Mouse (Mus musculus) liver, adult (tissue): ENCODE data around the gene Cyp21a1.
"Not testable (repeated sequence)": the region's sequence is repeated elsewhere in the genome, so short reads cannot be mapped to it uniquely, and the experiment has no call there.

Experiments
- GATA4 ChIP-seq: IDR thresholded peaks from 2 replicates; pipeline ENCODE4 v1.6.1; 2014; ENCODE audit warnings: mild to moderate bottlenecking, low read length; ENCODE audit not compliant: insufficient replicate concordance

The Cyp21a1 gene

DNA sequence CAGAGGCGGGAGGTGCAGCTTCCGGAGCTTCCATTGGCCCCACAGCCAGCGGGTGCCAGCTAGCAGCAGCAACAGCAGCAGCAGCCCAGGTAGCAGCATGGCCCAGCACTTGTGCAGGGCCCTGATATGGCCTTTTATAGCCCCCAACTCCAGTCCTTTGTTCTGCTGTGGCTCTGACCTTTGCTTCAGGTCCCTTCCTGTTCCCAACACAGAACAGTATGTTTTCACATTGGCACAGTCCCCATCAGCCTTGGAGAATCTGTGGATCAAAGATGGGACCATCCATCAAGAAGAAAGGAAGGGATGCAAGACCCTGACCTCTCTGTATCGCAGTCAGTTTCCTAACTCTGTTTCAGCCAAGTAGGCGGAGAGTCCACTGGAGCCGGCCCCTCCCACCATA lies at the start of gene Cyp21a1:
Gene Cyp21a1 (minus strand): TSS at position 261 of the 400 bp plus-strand sequence.
- TF ChIP-seq GATA4 = not testable (repeated sequence)

DNA sequence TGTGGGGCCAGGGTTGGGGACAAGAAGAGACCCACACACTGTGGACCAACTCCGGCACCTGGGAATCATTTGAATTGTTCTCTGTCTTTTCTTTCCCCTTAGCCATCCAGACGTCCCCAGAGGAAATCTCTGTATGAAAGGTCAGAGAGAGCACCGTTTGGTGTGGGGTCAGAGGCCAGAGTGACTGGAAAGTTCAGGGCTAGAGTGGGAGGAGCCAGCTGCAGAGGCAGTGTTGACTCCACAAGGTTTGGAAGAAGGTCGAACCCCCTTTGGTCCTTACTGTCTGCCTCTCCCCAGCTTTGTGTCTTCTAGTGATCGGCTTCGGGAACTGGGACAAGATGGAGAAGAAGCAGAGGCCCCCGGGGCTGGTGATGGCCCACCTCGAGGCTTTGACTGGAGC lies 49.1 kb upstream of the Cyp21a1 start:
- no peak for TF ChIP-seq GATA4

DNA sequence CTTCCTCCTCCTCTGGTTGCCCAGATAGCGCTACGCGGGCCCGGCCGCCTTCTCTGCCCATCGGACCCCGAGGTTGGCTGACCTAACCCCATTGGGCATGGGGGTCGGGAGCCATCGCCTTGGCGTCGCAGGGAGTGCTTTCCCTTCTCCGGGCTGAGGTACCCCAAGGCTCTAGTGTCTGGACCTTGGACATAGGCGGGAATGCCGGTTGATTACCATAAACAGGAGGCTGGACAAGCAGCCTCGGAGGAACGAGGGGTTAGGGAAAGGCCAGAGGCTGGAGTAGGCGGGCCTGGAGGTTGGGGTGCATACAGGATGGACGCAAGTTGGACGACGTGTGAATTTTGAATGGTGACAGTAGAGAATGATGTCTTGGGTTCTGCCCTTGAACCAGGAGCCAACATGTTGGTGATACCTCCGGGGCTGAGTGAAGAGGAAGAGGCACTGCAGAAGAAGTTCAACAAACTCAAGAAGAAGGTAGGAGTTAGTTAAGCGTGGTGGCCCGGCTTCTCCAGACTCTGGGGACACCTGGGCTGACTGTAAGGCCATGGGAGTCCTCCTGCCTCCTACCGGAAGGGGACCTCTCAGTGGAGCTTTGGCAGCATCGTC lies 46.3 kb upstream of the Cyp21a1 start:
- TF ChIP-seq GATA4 = no peak

DNA sequence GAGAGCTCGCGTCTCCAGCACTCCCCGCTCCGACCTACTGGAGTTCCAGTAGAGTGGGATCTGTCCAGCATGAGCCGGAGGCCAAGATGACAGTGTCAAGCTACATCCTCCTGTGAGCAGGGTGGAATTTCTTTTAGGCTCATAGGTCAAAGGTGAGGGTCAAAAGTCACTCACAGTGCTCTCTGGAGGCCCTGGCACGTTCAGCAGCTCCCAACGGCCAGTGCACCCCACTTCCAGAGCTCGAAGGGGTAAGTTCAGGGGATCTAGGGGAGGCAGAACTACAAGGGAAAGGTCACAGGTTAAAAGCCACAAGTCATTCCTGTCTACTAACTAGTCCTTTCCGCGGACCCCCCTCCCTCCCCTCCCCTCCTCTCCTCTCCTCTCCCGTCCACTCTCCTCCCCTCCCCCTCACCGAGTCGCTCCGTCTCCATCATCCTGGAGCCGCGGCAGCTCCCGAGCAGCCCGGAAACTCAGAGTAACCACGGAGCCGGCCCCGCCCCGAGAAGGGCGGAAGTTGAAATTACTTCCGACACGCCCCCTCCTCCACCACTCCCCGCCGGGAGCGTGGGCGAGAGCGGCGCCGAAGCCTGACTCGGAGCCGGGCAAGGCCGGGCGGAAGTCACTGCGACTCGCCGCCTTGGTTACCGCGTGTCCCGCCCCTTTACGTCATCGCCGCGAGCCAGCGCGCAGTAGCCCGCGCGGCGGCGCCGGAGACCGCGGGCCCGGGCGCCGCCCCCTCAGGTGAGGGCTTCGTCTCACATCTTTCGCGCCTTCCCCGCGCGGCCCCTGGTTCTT lies 45.6 kb upstream of the Cyp21a1 start, which contains the start of the genes Skiv2l and Nelfe:
Gene Skiv2l (minus strand): TSS at position 489 of the 795 bp plus-strand sequence.
Gene Nelfe (plus strand): TSS at position 670 of the 795 bp plus-strand sequence.
- peak; percentile 19; the same call in 1 of the 2 replicates for TF ChIP-seq GATA4

DNA sequence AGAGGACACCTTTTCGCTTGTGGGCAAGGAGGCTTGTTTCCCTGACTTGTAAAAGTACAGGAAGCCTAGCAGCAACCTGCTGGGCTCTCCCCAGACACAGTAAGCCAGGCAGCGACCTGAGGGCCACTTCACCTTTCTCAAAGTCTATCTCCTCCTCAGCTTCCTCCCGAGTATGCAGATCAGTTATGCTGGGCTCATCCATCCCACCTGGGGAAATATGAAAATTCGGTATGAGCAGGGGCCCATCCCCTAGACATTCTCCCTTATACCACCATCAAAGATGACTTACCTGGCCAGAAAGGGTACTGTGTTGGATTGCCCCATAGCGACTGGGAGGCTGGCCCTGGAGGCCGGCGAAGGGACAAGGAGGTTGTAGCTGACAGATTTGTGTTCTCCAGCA lies 43.3 kb upstream of the Cyp21a1 start:
- TF ChIP-seq GATA4 = no peak

DNA sequence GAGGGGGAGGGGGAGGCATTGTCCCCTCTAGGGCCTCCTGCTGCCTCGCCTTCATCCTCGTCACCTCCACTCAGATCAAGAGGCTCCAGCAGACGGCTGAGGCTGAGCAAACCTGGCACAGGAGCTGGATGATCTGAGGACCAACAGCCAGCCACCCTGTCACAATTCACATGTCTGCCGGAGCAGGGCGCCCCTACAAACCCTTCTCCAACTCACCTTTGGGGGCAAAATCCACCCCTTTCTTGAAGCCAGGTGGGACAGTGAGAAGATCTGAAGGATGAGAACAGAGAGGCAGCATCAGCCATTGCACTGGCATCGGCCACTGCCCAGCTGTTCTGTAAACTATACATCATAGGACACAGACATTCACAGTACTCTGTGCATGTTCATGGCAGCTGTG lies 42.8 kb upstream of the Cyp21a1 start:
- TF ChIP-seq GATA4 = no peak

DNA sequence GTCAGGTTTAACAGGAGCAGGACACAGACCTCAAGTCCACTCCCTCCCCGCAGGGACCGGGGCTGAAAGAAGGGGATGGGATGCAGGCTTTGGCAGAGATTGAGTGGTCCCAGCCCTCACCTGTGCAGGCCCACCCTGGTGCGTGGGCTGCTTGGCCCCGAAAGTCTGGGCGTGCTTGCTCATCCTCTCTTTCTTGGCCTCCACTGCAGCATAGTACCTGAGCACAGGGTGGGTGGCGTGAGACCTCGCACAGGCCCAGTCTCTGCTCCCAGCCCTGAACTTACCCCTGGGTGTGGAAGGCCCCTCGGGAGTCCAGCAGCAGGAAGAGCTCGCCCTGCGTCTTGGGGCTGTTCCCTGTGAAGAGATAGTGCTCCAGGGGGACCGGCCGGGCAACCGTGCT lies 40.5 kb upstream of the Cyp21a1 start:
- no peak for TF ChIP-seq GATA4

DNA sequence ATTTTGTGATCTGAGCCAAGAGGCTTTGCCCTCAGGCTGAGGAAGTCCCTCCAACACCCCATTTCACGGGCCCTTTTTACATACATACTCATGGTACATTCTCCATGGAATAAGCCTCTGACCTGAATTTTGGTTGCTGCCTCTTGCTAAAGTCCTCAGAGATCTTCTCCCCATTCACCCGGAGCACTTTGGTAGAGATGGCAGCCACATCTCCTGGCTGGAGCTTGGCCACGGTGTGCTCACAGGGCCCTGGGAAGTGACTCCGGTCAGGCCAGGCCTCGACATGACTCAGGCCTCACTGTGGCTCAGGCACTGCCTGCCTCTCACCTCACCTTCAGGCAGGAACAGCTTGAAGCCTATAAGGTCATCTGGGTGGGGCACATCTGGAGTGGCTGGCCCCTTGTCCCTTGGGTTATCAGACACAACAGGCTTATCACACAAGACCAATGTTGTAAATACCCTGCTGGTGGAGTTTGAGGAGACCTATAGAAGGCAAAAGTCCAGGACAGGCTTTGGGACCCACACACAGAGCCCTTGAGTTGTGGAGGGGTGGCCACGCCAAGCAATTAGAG lies 36.5 kb upstream of the Cyp21a1 start:
- TF ChIP-seq GATA4 = no peak

DNA sequence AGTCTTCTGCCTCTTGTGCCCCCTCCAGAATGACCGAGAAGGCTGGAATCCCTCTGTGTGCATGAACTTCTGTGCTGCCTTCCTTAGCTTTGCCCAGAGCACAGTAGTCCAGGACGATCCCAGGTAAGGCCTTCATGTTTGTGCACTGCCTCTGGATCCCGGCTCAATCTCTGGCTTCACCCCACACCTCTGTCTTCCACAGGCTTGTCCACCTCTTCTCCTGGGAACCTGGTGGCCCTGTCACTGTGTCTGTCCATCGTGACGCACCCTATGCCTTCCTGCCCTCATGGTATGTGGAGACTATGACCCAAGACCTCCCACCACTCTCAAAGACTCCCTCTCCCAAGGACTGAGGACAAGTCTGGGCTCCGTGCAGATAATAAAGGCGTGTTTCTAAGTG lies 34.4 kb upstream of the Cyp21a1 start:
- no peak for TF ChIP-seq GATA4

DNA sequence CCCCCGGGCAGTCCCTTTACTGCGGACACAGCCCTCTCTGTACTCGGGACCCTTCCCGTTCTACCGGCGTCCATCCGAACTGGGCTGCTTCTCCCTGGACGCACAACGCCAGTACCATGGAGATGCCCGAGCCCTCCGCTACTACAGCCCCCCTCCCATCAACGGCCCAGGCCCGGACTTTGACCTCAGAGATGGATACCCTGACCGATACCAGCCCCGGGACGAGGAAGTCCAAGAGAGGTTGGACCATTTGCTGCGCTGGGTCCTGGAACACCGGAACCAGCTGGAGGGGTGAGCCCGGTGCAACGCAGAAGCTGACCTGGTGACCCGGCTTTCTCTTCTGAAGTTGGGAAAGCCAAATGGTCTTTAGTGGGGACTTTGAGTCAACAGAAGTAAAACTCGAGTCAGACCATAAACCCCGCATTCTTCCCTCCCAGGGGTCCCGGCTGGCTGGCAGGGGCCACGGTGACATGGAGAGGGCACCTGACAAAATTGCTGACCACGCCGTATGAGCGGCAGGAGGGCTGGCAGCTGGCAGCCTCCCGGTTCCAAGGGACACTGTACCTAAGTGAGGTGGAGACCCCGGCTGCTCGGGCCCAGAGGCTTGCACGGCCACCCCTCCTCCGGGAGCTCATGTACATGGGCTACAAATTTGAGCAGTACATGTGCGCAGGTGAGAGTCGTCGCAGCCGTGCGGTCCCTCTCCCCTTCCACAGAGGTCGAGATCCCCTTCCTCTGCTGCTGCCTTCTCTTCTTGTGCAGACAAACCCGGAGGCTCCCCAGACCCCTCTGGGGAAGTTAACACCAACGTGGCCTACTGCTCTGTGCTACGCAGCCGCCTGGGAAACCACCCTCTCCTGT lies 33.3 kb upstream of the Cyp21a1 start:
- TF ChIP-seq GATA4 = no peak

DNA sequence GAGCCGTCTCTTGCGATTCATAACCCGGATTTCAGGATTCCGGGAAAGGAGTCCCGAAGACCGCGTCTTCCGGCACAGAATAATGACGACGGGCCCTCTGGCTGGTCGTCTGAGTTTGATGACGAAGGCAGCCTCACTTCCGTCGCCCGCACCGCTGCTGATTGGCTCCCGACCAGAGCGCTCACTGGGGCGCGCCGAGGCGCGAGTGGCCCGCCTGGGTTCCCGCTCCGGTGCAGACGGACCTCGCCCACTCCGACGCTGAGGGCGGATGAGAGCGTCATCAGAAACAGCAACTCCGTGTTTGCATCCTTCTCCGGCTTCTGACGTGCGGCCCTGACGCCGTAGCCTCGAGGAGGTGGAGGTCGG lies 32.5 kb upstream of the Cyp21a1 start, which contains the start of the genes Stk19 and Dxo:
Gene Stk19 (minus strand): TSS at position 90 of the 366 bp plus-strand sequence.
Gene Dxo (plus strand): TSS at position 164 of the 366 bp plus-strand sequence.
- no peak for TF ChIP-seq GATA4

DNA sequence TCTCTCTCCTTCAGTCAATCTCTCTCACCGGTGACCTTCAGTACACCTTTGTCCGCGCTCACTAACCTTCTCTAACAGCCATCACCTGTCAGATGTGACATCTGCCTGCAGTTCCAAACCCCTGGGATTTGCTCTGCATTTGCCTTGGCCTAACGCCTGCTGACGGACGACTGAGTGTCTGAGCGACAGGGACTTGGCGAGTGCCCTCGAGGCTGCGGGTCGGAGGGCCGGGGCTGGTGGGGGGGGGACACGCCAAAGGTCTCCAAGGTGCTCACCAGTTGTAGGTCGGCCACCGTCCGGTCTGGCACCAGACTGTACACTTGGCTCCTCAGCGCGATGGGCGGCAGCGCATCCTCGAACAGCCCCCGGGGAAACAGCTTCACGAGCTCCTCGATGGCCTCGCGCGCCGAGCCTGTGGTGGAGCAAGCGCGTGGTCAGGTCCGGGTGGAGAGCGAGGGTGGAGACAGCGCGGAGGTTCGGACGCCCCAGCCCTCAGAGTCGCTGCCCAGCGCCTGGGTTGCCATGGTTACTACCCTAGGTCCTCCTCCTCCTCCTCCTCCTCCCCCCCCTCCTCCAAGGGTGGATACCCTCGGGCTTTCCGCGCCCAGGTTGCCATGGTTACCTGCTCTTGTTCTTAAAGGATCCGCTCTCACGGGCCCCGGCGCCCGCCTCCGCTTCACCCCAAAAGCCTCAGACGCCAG lies 31.9 kb upstream of the Cyp21a1 start:
- no peak for TF ChIP-seq GATA4

DNA sequence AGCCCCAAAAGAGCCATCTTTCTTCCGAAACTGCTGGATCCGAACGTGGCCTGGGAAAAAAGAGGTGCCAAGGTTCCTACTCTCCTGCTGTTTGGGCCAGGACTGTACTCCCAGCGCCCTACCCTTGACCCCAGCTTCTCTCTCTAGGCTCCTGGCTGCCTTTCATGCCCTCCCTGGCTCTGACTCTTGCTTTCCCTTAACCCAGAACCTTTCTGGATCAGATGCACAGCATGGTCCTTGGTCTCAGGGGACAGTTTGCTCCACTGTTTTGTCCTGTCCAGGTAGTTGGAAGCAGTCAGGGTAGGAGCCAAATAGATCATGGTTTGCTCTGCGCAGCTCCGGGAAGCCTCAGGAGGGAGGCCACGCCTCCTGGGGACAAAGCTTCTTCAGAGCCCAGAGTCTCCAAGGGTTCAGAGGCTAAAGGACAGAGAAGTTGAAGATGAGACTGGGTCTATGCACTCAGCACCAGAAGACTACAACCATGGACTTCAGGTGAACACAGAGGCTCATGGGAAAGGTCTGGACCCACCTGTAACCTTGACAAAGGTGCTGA lies 10.5 kb upstream of the Cyp21a1 start:
- TF ChIP-seq GATA4 = no peak

DNA sequence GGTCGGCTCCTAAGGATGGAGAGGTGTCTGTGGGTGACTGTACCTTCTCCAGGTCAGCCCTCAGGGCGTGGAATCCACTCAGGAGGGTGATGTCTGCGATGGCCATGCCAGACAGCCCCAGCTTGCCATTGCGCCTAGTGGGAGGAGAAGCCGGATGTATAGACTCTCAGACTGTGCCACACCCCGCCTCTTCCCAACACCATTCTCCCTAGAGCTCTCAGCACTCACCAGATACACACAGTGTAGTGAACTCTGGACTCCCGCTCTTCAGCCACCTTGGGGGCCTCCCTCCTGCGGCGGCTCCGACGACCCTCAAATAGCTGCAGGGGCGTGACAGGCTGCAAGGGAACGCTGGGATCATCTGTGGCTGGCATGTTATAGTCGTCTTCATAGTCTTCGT lies 6.9 kb upstream of the Cyp21a1 start:
- TF ChIP-seq GATA4 = no peak
